Mouse (Mus musculus): ENCODE results near the gene Polr2e.

The Polr2e gene

GRCm38 (mm10) chr10:79989870-79990269 is 49.7 kb downstream of the Polr2e start:
- no peak for DNase-seq (ENCODE audit: extremely low read depth, low read depth, low spot score)

GRCm38 (mm10) chr10:79989272-79989786 is 50.3 kb downstream of the Polr2e start:
- peak; percentile 58 for DNase-seq (ENCODE audit: extremely low read depth, low read depth, low spot score)

GRCm38 (mm10) chr10:79988506-79989271 is 50.9 kb downstream of the Polr2e start, which contains the start of gene Cnn2:
Cnn2 (plus strand) TSS chr10:79988584.
- DNase-seq (ENCODE audit: extremely low read depth, low read depth, low spot score), result peak; percentile 56

- DNase-seq (ENCODE audit: extremely low read depth, low read depth, low spot score), result no peak
Measured at GRCm38 (mm10) chr10:79987771-79988505, 51.7 kb downstream of the Polr2e start.

- no peak for DNase-seq (ENCODE audit: extremely low read depth, low read depth, low spot score)
Measured at GRCm38 (mm10) chr10:79986963-79987362, 52.6 kb downstream of the Polr2e start.

GRCm38 (mm10) chr10:79986232-79986878 is 53.2 kb downstream of the Polr2e start:
- DNase-seq (ENCODE audit: extremely low read depth, low read depth, low spot score), result no peak
